Mouse (Mus musculus): ENCODE measurements around the gene Mark4. TPM values are rescaled to one million over a fixed set of nuclear protein-coding genes. Genes with fewer than 3 reads are reported as not detected.
A peak's percentile ranks its signal among the peaks of the same experiment; 100 is the strongest.

Gene Mark4
- polyA plus RNA-seq, 1 experiment from 2014 or later = 0.99 TPM

GRCm38 (mm10) chr7:19464367-19465307 is 6.0 kb upstream of the Mark4 start:
- no peak for ATAC-seq (ENCODE audit: low read depth)
- peaks cover 7% of the 10 kb centered on the region for H3K27me3 ChIP-seq (ENCODE audit: control insufficient read depth, insufficient read depth, low read depth, low read length)
- 17% methylated on average over 22 of the region's 22 CpGs for WGBS (ENCODE audit: insufficient replicate concordance)
- peak overlapping the region; percentile 4; the same call in 1 of the 2 replicates for H3K4me2 ChIP-seq (ENCODE audit: low read depth, low read length)
- H3K4me1 ChIP-seq (ENCODE audit: control insufficient read depth, low read depth, low read length) = no peaks in the 10 kb centered on the region; the same call in 1 of the 2 replicates
- no peaks in the 10 kb centered on the region for H3K36me3 ChIP-seq (ENCODE audit: control insufficient read depth, insufficient read depth)
- no peak overlapping the region; the same call in 1 of the 2 replicates for H3K4me3 ChIP-seq (ENCODE audit: low read depth, low read length)
- H3K9me3 ChIP-seq (replicated peaks; ENCODE audit: control insufficient read depth, low read length) = no peaks in the 10 kb centered on the region
- H3K9ac ChIP-seq (ENCODE audit: low read depth, low read length) = no peak overlapping the region
- no peak overlapping the region for H3K27ac ChIP-seq (ENCODE audit: low read length)

GRCm38 (mm10) chr7:19462884-19463381 is 4.3 kb upstream of the Mark4 start, which contains the start of gene Exoc3l2:
Exoc3l2 (plus strand) TSS chr7:19463331.
- Histone ChIP-seq H3K36me3 (ENCODE audit: control insufficient read depth, insufficient read depth) (no peaks in the 10 kb centered on the region), H3K4me1 (ENCODE audit: control insufficient read depth, low read depth, low read length) (peaks cover 1% of the 10 kb centered on the region; the same call in 1 of the 2 replicates), H3K4me2 (ENCODE audit: low read depth, low read length) (no peak within 1 kb of the TSS), H3K9me3 (replicated peaks; ENCODE audit: control insufficient read depth, low read length) (no peaks in the 10 kb centered on the region), H3K9ac (ENCODE audit: low read depth, low read length) (no peak within 1 kb of the TSS), H3K27me3 (ENCODE audit: control insufficient read depth, insufficient read depth, low read depth, low read length) (peaks cover 7% of the 10 kb centered on the region), H3K27ac (ENCODE audit: low read length) (no peak within 1 kb of the TSS), H3K4me3 (ENCODE audit: low read depth, low read length) (no peak within 1 kb of the TSS)
- peak; percentile 5; the same call in 1 of the 2 replicates for ATAC-seq (ENCODE audit: low read depth)
- WGBS (ENCODE audit: insufficient replicate concordance) = 6% methylated on average over 6 of the region's 6 CpGs

GRCm38 (mm10) chr7:19462443-19462842 is 3.8 kb upstream of the Mark4 start:
- Histone ChIP-seq H3K4me3 (ENCODE audit: low read depth, low read length) (no peak overlapping the region), H3K9me3 (replicated peaks; ENCODE audit: control insufficient read depth, low read length) (no peaks in the 10 kb centered on the region), H3K9ac (ENCODE audit: low read depth, low read length) (no peak overlapping the region), H3K36me3 (ENCODE audit: control insufficient read depth, insufficient read depth) (no peaks in the 10 kb centered on the region), H3K27ac (ENCODE audit: low read length) (no peak overlapping the region), H3K27me3 (ENCODE audit: control insufficient read depth, insufficient read depth, low read depth, low read length) (peaks cover 7% of the 10 kb centered on the region), H3K4me1 (ENCODE audit: control insufficient read depth, low read depth, low read length) (peaks cover 6% of the 10 kb centered on the region), H3K4me2 (ENCODE audit: low read depth, low read length) (no peak overlapping the region)
- ATAC-seq (ENCODE audit: low read depth) = no peak
- WGBS (ENCODE audit: insufficient replicate concordance) = 24% methylated on average over 4 of the region's 4 CpGs

- Histone ChIP-seq H3K36me3 (ENCODE audit: control insufficient read depth, insufficient read depth) (no peaks in the 10 kb centered on the region), H3K27ac (ENCODE audit: low read length) (no peak overlapping the region), H3K4me1 (ENCODE audit: control insufficient read depth, low read depth, low read length) (peaks cover 13% of the 10 kb centered on the region), H3K27me3 (ENCODE audit: control insufficient read depth, insufficient read depth, low read depth, low read length) (peaks cover 7% of the 10 kb centered on the region), H3K9me3 (replicated peaks; ENCODE audit: control insufficient read depth, low read length) (no peaks in the 10 kb centered on the region), H3K9ac (ENCODE audit: low read depth, low read length) (no peak overlapping the region), H3K4me2 (ENCODE audit: low read depth, low read length) (no peak overlapping the region), H3K4me3 (ENCODE audit: low read depth, low read length) (no peak overlapping the region)
- 11% methylated on average over 6 of the region's 6 CpGs for WGBS (ENCODE audit: insufficient replicate concordance)
- ATAC-seq (ENCODE audit: low read depth) = no peak
These were observed 2.9 kb upstream of the Mark4 start for GRCm38 (mm10) chr7:19461488-19461887.

- WGBS (ENCODE audit: insufficient replicate concordance) = 45% methylated on average over 1 of the region's 1 CpGs
- ATAC-seq (ENCODE audit: low read depth) = no peak
- Histone ChIP-seq H3K9ac (ENCODE audit: low read depth, low read length) (no peak overlapping the region), H3K36me3 (ENCODE audit: control insufficient read depth, insufficient read depth) (no peaks in the 10 kb centered on the region), H3K4me2 (ENCODE audit: low read depth, low read length) (no peak overlapping the region), H3K9me3 (replicated peaks; ENCODE audit: control insufficient read depth, low read length) (no peaks in the 10 kb centered on the region), H3K4me1 (ENCODE audit: control insufficient read depth, low read depth, low read length) (peaks cover 13% of the 10 kb centered on the region), H3K27ac (ENCODE audit: low read length) (no peak overlapping the region), H3K4me3 (ENCODE audit: low read depth, low read length) (no peak overlapping the region), H3K27me3 (ENCODE audit: control insufficient read depth, insufficient read depth, low read depth, low read length) (peaks cover 7% of the 10 kb centered on the region)
These were observed 1.9 kb upstream of the Mark4 start for GRCm38 (mm10) chr7:19460500-19460899.

GRCm38 (mm10) chr7:19459144-19459870 is 686 bp upstream of the Mark4 start:
- Histone ChIP-seq H3K36me3 (ENCODE audit: control insufficient read depth, insufficient read depth) (no peaks in the 10 kb centered on the region), H3K4me1 (ENCODE audit: control insufficient read depth, low read depth, low read length) (peaks cover 13% of the 10 kb centered on the region), H3K4me2 (ENCODE audit: low read depth, low read length) (peak overlapping the region; percentile 86), H3K4me3 (ENCODE audit: low read depth, low read length) (peak overlapping the region; percentile 71), H3K27me3 (ENCODE audit: control insufficient read depth, insufficient read depth, low read depth, low read length) (peaks cover 1% of the 10 kb centered on the region; the same call in 1 of the 2 replicates), H3K9ac (ENCODE audit: low read depth, low read length) (peak overlapping the region; percentile 35), H3K9me3 (replicated peaks; ENCODE audit: control insufficient read depth, low read length) (no peaks in the 10 kb centered on the region), H3K27ac (ENCODE audit: low read length) (no peak overlapping the region)
- 27% methylated on average over 6 of the region's 6 CpGs for WGBS (ENCODE audit: insufficient replicate concordance)
- ATAC-seq (ENCODE audit: low read depth) = no peak

GRCm38 (mm10) chr7:19458072-19458486 is 542 bp downstream of the Mark4 start:
- no peaks in the 10 kb centered on the region for H3K36me3 ChIP-seq (ENCODE audit: control insufficient read depth, insufficient read depth)
- peak overlapping the region; percentile 55 for H3K9ac ChIP-seq (ENCODE audit: low read depth, low read length)
- H3K4me2 ChIP-seq (ENCODE audit: low read depth, low read length) = peak overlapping the region; percentile 86
- H3K4me3 ChIP-seq (ENCODE audit: low read depth, low read length) = peak overlapping the region; percentile 71
- H3K27ac ChIP-seq (ENCODE audit: low read length) = 0 out of 2 replicates have a peak overlapping the region, but pooled peaks have one; percentile 9
- no peaks in the 10 kb centered on the region for H3K27me3 ChIP-seq (ENCODE audit: control insufficient read depth, insufficient read depth, low read depth, low read length)
- under 1% methylated on average over 29 of the region's 31 CpGs for WGBS (ENCODE audit: insufficient replicate concordance)
- peak; percentile 46 for ATAC-seq (ENCODE audit: low read depth)
- no peaks in the 10 kb centered on the region for H3K9me3 ChIP-seq (replicated peaks; ENCODE audit: control insufficient read depth, low read length)
- peaks cover 13% of the 10 kb centered on the region for H3K4me1 ChIP-seq (ENCODE audit: control insufficient read depth, low read depth, low read length)

- Histone ChIP-seq H3K9me3 (replicated peaks; ENCODE audit: control insufficient read depth, low read length) (no peaks in the 10 kb centered on the region), H3K4me2 (ENCODE audit: low read depth, low read length) (peak overlapping the region; percentile 86), H3K4me1 (ENCODE audit: control insufficient read depth, low read depth, low read length) (peaks cover 13% of the 10 kb centered on the region), H3K36me3 (ENCODE audit: control insufficient read depth, insufficient read depth) (no peaks in the 10 kb centered on the region), H3K4me3 (ENCODE audit: low read depth, low read length) (peak overlapping the region; percentile 71), H3K27ac (ENCODE audit: low read length) (no peak overlapping the region), H3K27me3 (ENCODE audit: control insufficient read depth, insufficient read depth, low read depth, low read length) (no peaks in the 10 kb centered on the region), H3K9ac (ENCODE audit: low read depth, low read length) (peak overlapping the region; percentile 55)
- WGBS (ENCODE audit: insufficient replicate concordance) = 10% methylated on average over 14 of the region's 14 CpGs
- ATAC-seq (ENCODE audit: low read depth) = no peak
These were observed 1.1 kb downstream of the Mark4 start for GRCm38 (mm10) chr7:19457414-19458071.

Data from liver, embryonic 16.5 days (tissue).